Comparison of ENCODE assay signal across 8 mouse cellular contexts in genomic region chr9:66919981-66920380, GRCm38 (mm10). TPM values are rescaled to one million over a fixed set of nuclear protein-coding genes. Genes with fewer than 3 reads are reported as not detected.
DNase-seq lines count a peak whose midpoint lies in the region; ATAC-seq and TF ChIP-seq lines count a peak whose summit lies in the region.

No protein-coding gene starts in this region.

- no peaks in the 10 kb centered on the region for H3K9me3 ChIP-seq in kidney, embryonic 14.5 days (ENCODE audit: control insufficient read depth, low read length)
- H3K9me3 ChIP-seq in forebrain, embryonic 13.5 days (replicated peaks) = no peaks in the 10 kb centered on the region
- no peaks in the 10 kb centered on the region for H3K9me3 ChIP-seq in limb, embryonic 11.5 days (ENCODE audit: control insufficient read depth, low read length)
- no peaks in the 10 kb centered on the region for H3K9me3 ChIP-seq in neural tube, embryonic 12.5 days

- POLR2A ChIA-PET in Patski (lab: Charles Lee) = interaction anchor here (0.7 kb wide), 1 partner anchor 14 kb away, joined by 3 read pairs; no protein-coding TSS in a partner anchor

- in situ Hi-C loops in Patski (cut with MboI; ENCODE audit: low pct_unique_long_range_greater_than_20kb) = no loop called here

- WGBS in kidney, embryonic 14.5 days = 0% methylated on average over 14 of the region's 14 CpGs
- WGBS in forebrain, embryonic 13.5 days = 0% methylated on average over 14 of the region's 14 CpGs
- under 1% methylated on average over 14 of the region's 14 CpGs for WGBS in limb, embryonic 11.5 days
- 1% methylated on average over 14 of the region's 14 CpGs for WGBS in neural tube, embryonic 12.5 days

- peak overlapping the region; percentile 59 for H3K27ac ChIP-seq in kidney, embryonic 14.5 days (ENCODE audit: low read depth, low read length)
- peak overlapping the region; percentile 79 for H3K27ac ChIP-seq in forebrain, embryonic 13.5 days
- no peak overlapping the region for H3K27ac ChIP-seq in limb, embryonic 11.5 days (replicated peaks; ENCODE audit: low read depth, low read length)
- no peak overlapping the region; the same call in 1 of the 2 replicates for H3K27ac ChIP-seq in neural tube, embryonic 12.5 days

- H3K4me2 ChIP-seq in kidney, embryonic 14.5 days (replicated peaks; ENCODE audit: low read depth, low read length) = peak overlapping the region; percentile 74
- peak overlapping the region; percentile 89 for H3K4me2 ChIP-seq in forebrain, embryonic 13.5 days
- H3K4me2 ChIP-seq in limb, embryonic 11.5 days (ENCODE audit: low read depth, severe bottlenecking) = peak overlapping the region; percentile 63
- peak overlapping the region; percentile 78 for H3K4me2 ChIP-seq in neural tube, embryonic 12.5 days (replicated peaks)

- 0 out of 2 replicates have a peak, but pooled peaks cover 2% of the 10 kb centered on the region for H3K36me3 ChIP-seq in kidney, embryonic 14.5 days (ENCODE audit: control insufficient read depth, insufficient read depth, low read length)
- no peaks in the 10 kb centered on the region for H3K36me3 ChIP-seq in forebrain, embryonic 13.5 days (ENCODE audit: poor library complexity, severe bottlenecking)
- peaks cover under 1% of the 10 kb centered on the region; the same call in 1 of the 2 replicates for H3K36me3 ChIP-seq in limb, embryonic 11.5 days (ENCODE audit: control insufficient read depth, insufficient read depth, low read length)
- no peaks in the 10 kb centered on the region for H3K36me3 ChIP-seq in neural tube, embryonic 12.5 days

- no peak for DNase-seq in kidney, adult 11 months
- DNase-seq in Patski (ENCODE audit: low read depth, low spot score) = no peak
- no peak for DNase-seq in limb, embryonic 11.5 days (ENCODE audit: low spot score)
- no peak for DNase-seq in retina, postnatal 1 day
- no peak for DNase-seq in spleen, adult 12 weeks (ENCODE audit: low spot score)

- H3K4me3 ChIP-seq in kidney, embryonic 14.5 days (ENCODE audit: low read length) = peak overlapping the region; percentile 94
- peak overlapping the region; percentile 91 for H3K4me3 ChIP-seq in forebrain, embryonic 13.5 days
- H3K4me3 ChIP-seq in limb, embryonic 11.5 days (ENCODE audit: low read depth, low read length) = peak overlapping the region; percentile 87
- H3K4me3 ChIP-seq in neural tube, embryonic 12.5 days = peak overlapping the region; percentile 85

- H3K27me3 ChIP-seq in kidney, embryonic 14.5 days (ENCODE audit: control insufficient read depth, insufficient read depth, low read length) = no peaks in the 10 kb centered on the region
- H3K27me3 ChIP-seq in Patski = no peaks in the 10 kb centered on the region
- no peaks in the 10 kb centered on the region for H3K27me3 ChIP-seq in forebrain, embryonic 13.5 days
- H3K27me3 ChIP-seq in limb, embryonic 11.5 days (ENCODE audit: control insufficient read depth, insufficient read depth, low read length) = no peaks in the 10 kb centered on the region
- no peaks in the 10 kb centered on the region for H3K27me3 ChIP-seq in neural tube, embryonic 12.5 days (replicated peaks)

- CTCF ChIA-PET in Patski (lab: Charles Lee) = interaction anchor here (2.7 kb wide), 1 partner anchor 18 kb away, joined by 16 read pairs; no protein-coding TSS in a partner anchor

- peaks cover 7% of the 10 kb centered on the region; the same call in 1 of the 2 replicates for H3K4me1 ChIP-seq in kidney, embryonic 14.5 days (ENCODE audit: control insufficient read depth, insufficient read depth, low read length)
- peaks cover 36% of the 10 kb centered on the region for H3K4me1 ChIP-seq in forebrain, embryonic 13.5 days
- no peaks in the 10 kb centered on the region for H3K4me1 ChIP-seq in limb, embryonic 11.5 days (ENCODE audit: control insufficient read depth, insufficient read depth, low read length)
- no peaks in the 10 kb centered on the region for H3K4me1 ChIP-seq in neural tube, embryonic 12.5 days

- TF ChIP-seq CTCF in Patski (IDR thresholded peaks at IDR 0.05) = no peak

- peak overlapping the region; percentile 40; the same call in 1 of the 2 replicates for H3K9ac ChIP-seq in kidney, embryonic 14.5 days (ENCODE audit: low read depth, low read length)
- peak overlapping the region; percentile 45 for H3K9ac ChIP-seq in forebrain, embryonic 13.5 days
- H3K9ac ChIP-seq in limb, embryonic 11.5 days (ENCODE audit: low read length) = no peak overlapping the region; the same call in 1 of the 2 replicates
- peak overlapping the region; percentile 35 for H3K9ac ChIP-seq in neural tube, embryonic 12.5 days

- peak; percentile 55; the same call in 1 of the 2 replicates for ATAC-seq in kidney, embryonic 14.5 days (ENCODE audit: low FRiP score, low TSS enrichment)
- ATAC-seq in Patski = peak; percentile 32
- peak; percentile 57 for ATAC-seq in forebrain, embryonic 13.5 days
- peak; percentile 41 for ATAC-seq in limb, embryonic 11.5 days (ENCODE audit: insufficient number of reproducible peaks, low FRiP score, low TSS enrichment, low read depth)
- ATAC-seq in neural tube, embryonic 12.5 days (ENCODE audit: low FRiP score, low read depth) = peak; percentile 48

RNA-seq across cellular contexts. Expression of gene Rab8b, which starts 0.5 kb away (rescaled TPM):
- 18.0 and 27.3 TPM in 2 replicates for polyA plus RNA-seq in kidney, embryonic 14.5 days (2014; fragmentation: Nextera tagmentation; extraction: Ambion mirVana)
- 21.8 TPM for polyA plus RNA-seq in Patski (2021)
- 41.0 and 43.8 TPM in 2 replicates for polyA plus RNA-seq in forebrain, embryonic 13.5 days (2015; fragmentation: Nextera tagmentation; extraction: Ambion mirVana)
- polyA plus RNA-seq in limb, embryonic 11.5 days (2014; fragmentation: Nextera tagmentation; extraction: Ambion mirVana) = 15.2 and 15.3 TPM in 2 replicates
- 32.0 and 33.4 TPM in 2 replicates for polyA plus RNA-seq in neural tube, embryonic 12.5 days (2016; fragmentation: Nextera tagmentation; extraction: Ambion mirVana)

RNA-seq across cellular contexts. Expression of gene Rps27l, which starts 25.9 kb away (rescaled TPM):
- 724 and 1,042 TPM in 2 replicates for polyA plus RNA-seq in kidney, embryonic 14.5 days (2014; fragmentation: Nextera tagmentation; extraction: Ambion mirVana)
- polyA plus RNA-seq in Patski (2021) = 377 TPM
- polyA plus RNA-seq in forebrain, embryonic 13.5 days (2015; fragmentation: Nextera tagmentation; extraction: Ambion mirVana) = 470 and 585 TPM in 2 replicates
- polyA plus RNA-seq in limb, embryonic 11.5 days (2014; fragmentation: Nextera tagmentation; extraction: Ambion mirVana) = 816 and 842 TPM in 2 replicates
- 462 and 496 TPM in 2 replicates for polyA plus RNA-seq in neural tube, embryonic 12.5 days (2016; fragmentation: Nextera tagmentation; extraction: Ambion mirVana)

RNA-seq across cellular contexts. Expression of gene Lactb, which starts 55.3 kb away (rescaled TPM):
- 20.6 and 23.4 TPM in 2 replicates for polyA plus RNA-seq in kidney, embryonic 14.5 days (2014; fragmentation: Nextera tagmentation; extraction: Ambion mirVana)
- 55.2 TPM for polyA plus RNA-seq in Patski (2021)
- 8.1 and 8.5 TPM in 2 replicates for polyA plus RNA-seq in forebrain, embryonic 13.5 days (2015; fragmentation: Nextera tagmentation; extraction: Ambion mirVana)
- 9.0 and 10.6 TPM in 2 replicates for polyA plus RNA-seq in limb, embryonic 11.5 days (2014; fragmentation: Nextera tagmentation; extraction: Ambion mirVana)
- polyA plus RNA-seq in neural tube, embryonic 12.5 days (2016; fragmentation: Nextera tagmentation; extraction: Ambion mirVana) = 11.6 and 13.9 TPM in 2 replicates

Comparison
In these comparisons a context has a peak if more than half of its experiments do, and no peak if none do; other contexts are left out.
1. H3K27ac ChIP-seq: peak in kidney, embryonic 14.5 days (single experiment) and forebrain, embryonic 13.5 days (single experiment); none in limb, embryonic 11.5 days (single experiment) and neural tube, embryonic 12.5 days (single experiment).
2. Peak in every context shown above with its lines, with median percentiles within 50 percentile points of each other: ATAC-seq, H3K4me2 ChIP-seq and H3K4me3 ChIP-seq.